Mouse (Mus musculus) heart, postnatal 4 days (tissue): ENCODE data around the gene Inhbc. TPM values are rescaled to one million over a fixed set of nuclear protein-coding genes. Genes with fewer than 3 reads are reported as not detected.
A peak's percentile ranks its signal among the peaks of the same experiment; 100 is the strongest.

ENCODE experiments used
- DNase-seq: peaks from one replicate; pipeline ENCODE4 v3.0.0; 2021
- total RNA-seq, 2 experiments: library from RNA; stranded (reverse); gene quantifications; 2 replicates each; pipeline ENCODE4 v1.2.3; 2021

Inhbc gene
- total RNA-seq, 2 experiments from 2014 or later: not detected

DNA sequence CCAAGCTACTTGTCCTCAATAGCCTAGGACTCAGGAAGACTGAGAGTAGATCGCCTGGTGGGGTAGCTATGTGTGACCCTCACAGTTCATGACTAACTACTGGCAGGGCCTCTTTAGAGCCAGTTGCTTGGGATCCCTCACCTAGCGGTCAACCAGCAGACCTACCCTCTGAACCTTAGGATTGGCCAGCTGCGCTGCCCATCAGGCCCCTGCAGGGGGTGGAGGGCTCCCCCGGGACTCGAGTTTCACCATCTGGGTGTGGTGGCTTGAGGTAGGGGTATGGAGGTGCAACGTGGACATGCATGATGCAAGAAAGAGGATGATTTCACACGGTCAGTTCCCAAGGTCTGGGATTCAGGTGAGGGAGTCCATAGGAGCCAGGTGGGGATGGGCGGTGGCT is 18.5 kb downstream of the Inhbc start:
- no peak for DNase-seq

DNA sequence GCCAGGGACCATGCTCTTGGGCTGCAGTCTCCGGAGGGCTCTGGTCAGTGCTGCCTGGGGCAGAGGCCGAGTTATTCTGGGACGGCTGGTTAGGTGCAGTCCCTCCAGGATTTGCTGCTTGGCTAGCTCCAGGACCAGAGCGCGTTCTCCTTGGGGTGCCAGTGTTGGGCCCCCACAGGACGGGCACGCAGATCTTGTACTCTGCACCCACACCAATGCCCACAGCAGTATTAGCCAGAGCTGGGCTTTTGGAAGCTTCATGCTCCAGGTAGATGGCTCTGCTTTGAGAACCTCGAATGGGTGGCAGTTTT is 19.0 kb downstream of the Inhbc start:
- DNase-seq: no peak

- peak; percentile 83 for DNase-seq
Measured at GRCm38 (mm10) chr10:127350594-127351284, 19.5 kb downstream of the Inhbc start.

DNA sequence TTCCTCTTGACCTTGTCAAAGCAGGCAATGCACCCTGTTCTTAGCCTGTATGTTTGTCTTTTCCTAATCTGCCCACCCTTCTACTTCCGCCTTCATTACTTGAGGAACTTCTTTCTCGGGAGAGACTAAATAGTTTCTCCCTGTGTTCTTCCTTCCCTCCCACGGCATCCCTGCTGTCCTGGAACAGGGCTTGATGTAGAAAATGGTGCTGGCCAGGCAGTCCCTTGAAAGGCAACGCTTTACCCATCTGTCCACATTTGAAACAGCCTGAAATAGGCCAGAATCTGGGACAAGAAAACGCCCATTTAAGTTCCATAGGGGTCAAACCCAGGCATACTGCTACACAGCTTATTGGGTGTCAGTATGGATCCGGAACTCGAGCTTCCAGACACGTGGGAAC is 20.4 kb downstream of the Inhbc start:
- DNase-seq: no peak

DNA sequence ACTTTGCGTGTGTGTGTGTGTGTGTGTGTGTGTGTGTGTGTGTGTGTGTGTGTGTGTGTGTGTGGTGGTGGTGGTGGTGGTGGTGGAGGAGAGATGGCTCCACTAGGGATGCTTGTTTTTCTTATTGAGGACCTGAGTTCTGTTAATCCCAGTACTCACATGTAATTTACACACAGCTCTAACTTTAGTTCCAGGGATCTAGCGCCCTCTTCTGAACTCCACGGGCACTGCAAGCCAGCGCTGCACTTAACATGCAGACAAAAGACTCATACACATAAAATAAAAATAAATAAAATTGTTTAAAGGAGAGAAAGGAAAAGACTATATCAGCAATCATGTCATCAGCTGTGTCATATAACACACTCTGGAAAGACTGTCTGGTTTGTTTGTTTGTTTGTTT is 21.3 kb downstream of the Inhbc start:
- DNase-seq: no peak

DNA sequence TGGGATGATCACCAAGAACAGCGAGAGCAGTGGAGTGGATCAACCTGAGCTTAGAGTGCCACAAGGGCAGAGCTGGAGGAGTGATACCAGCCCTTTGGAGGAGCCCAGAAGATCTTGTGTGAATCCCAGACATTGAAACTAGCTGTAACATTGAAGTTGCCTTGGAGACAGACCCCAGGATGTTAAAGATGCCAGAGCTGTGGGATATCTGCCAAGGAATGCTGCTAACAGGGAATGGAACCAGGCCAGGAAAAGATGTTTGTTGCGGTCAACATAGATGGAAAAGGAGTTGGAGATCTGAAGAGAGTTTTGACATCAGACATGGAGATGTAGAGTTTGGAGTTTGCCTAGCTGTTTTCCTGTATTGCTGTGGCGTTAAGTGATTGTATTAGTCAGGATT is 24.1 kb downstream of the Inhbc start:
- no peak for DNase-seq

DNA sequence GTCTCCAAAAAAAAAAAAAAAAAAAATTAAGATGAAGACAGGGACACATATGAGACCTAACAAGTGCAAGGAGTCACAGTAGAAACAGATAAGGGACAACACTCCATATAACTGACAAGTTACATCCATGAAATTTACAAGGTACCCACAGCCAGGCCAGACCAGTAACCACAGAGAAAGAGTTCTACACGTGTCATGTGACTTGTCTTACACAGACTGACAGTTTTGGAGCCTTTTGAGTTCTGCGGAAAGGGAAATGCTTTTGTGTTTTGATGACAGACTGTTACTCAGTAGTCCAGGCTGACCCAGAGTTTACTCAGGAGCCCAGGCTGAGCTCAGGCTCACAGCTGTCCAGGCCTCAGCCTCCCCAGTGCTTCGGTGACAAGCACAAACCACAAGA is 27.2 kb downstream of the Inhbc start:
- DNase-seq: no peak

DNA sequence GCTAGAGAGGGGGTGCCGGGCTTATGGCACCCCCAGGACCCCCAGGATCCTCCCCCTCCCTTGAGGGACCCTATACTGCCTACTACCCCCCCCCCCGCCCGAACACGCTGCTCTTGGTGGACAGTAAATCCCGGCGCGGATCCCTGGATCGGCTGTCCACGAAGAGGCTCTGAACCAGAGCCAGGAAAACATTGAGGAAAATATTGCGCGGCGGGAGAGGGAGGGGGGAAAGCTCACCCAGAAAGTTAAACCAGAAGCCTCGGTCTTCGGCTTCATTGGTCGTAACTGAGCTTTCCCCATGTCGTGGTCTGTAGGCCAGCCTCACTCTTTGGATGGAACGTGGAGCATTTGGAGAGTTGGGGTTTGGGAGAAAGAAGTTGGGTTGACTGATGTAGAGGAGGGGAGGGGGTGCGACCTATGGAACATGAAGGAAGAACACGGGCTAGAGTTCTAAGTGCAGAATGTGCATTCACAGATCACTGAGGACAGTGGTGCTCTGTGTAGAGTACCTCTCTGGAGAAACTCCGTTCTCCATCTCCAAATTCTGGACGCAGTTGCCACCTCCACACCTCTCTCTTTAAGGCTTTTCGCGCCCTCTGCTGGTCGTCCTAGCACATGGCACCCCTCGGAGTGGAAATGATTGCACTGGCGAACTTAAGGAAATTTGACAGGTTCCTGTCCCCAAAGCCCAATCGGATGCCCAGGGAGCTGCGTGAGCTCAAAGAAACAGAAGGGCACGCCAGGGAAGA is 28.2 kb downstream of the Inhbc start, which contains the start of gene Gli1:
Gli1 (minus strand) TSS at position 84 of the 749 bp plus-strand sequence.
- DNase-seq: peak; percentile 93

GRCm38 (mm10) chr10:127341360-127341690 is 28.9 kb downstream of the Inhbc start:
- DNase-seq: no peak

DNA sequence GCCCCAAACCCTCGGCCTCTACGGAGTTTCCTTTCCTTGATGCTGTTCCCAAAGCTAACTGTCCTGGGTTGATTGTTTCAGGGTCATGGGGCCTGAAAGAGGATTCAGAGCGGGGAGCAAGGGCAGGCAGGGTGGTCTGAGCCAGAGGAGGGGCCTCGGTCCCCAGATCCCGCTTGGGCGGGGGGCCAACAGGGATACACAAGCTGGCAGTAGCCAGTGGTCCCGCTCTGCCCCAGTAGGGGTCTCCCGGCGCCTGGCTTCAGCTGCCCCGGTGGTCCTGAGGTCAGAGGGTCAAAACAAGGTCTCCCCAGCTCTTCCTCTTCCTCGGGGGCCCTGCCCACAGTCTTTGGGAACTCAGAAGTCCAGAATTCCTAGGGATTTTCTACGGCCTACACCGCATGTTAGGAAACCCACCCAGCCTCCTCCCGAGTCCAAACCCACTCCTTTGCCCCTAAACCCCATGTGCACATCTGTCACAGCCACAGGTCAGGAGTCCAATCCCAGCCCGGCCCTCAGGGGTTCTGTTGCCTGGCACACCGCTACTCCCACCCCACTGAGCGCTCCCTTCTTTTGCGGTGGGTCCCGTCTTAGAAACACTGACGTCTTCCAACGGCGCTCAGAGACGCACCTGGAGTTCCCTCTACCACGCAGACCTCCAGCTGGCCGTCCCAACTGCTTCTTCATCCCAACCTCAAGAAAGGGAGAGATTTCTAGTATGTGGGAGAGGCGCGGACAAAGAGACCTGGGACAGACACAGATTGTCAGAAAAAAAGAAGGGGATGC is 29.5 kb downstream of the Inhbc start:
- DNase-seq: peak; percentile 39

DNA sequence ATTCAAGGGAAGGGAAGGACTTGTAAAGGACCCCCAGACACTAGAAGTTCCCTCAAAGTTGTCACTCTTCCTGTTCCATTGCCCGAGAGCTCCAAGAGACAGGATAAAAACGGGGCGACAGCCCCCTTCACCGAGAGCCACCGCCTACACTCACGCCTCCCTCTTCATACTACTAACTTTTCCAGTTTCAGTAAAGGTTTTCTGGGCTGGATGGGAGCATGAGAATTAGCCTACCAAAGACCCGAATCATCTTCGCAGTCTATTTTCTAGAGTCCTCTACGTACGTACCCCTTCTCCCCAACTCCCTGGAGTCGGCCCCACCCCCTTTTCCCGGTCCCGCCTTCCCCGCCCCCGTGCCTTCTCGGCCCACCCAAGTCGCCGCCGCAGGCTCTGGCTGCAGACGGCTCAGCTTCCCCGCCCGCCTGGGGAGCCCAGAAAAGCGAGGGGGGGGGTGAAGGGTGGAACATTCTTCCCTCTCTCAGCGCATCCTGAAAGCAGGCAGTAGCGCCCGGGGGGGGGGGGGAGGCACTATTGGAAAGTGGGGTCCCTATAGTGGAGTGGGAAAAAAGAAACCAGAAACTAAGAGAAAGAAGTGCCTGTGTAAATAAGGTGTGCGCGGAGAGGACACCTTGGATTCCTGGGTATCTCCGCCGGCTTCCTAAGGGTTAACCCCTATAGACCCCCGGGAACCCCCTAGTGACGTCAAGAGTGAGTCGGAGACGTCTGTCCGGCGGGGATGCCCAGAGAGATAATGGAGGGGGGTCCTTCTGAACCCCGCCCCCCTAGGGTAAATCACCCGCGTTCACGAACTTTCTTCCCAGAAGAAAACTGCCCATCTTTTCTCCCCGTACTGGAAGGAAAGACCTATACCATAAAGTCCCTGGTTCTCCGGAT is 30.3 kb downstream of the Inhbc start:
- DNase-seq: peak; percentile 76

GRCm38 (mm10) chr10:127338930-127339682 is 31.1 kb downstream of the Inhbc start:
- DNase-seq: peak; percentile 92

DNA sequence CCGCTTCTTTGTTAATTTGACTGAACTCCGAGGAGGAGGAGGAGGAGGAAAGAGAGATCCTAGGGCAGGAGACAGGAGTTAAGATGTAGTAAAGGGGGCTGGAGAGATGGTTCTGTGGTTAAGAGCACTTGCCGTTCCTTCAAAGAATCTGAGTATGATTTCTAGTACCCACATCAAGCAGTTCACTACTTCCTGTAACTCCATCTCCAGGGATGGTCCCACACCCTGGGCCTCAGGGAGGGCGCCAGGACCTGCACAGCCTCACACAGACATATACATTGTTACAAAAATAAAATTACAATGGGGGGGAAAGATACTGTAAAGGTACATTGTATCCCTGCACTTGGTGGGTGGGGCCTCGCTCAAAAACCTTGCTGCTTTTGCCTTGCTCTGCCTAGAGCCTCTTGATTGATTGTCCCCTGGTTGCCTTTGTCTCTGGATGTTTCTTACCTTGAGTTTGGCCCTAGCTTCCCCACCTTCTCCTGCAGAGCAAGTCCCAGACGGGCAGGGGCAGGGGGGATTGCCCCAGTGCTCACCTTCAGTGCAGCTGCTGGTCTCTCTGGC is 32.6 kb downstream of the Inhbc start:
- DNase-seq: no peak

DNA sequence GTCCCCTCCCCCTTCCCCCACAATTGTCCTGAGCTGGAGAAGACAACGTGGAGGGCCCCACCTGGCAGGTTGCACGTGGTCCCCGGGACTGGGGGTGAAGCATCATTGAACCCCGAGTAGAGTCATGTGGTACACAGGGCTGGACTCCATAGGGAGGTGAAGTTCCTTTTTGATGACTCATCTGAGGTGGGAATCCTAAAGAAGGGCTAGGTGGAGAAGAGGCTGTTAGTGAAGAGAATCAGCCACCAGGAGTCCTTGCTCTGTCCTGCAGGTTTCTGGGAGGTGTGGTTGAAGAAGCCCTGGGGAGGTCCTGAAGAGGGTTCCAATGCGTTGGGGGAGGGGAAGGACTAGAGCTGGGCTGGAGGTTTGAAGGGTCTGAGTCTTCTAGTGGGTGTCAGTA is 33.3 kb downstream of the Inhbc start:
- DNase-seq: no peak

GRCm38 (mm10) chr10:127335271-127335670 is 35.0 kb downstream of the Inhbc start:
- no peak for DNase-seq

GRCm38 (mm10) chr10:127333152-127333551 is 37.1 kb downstream of the Inhbc start:
- no peak for DNase-seq

DNA sequence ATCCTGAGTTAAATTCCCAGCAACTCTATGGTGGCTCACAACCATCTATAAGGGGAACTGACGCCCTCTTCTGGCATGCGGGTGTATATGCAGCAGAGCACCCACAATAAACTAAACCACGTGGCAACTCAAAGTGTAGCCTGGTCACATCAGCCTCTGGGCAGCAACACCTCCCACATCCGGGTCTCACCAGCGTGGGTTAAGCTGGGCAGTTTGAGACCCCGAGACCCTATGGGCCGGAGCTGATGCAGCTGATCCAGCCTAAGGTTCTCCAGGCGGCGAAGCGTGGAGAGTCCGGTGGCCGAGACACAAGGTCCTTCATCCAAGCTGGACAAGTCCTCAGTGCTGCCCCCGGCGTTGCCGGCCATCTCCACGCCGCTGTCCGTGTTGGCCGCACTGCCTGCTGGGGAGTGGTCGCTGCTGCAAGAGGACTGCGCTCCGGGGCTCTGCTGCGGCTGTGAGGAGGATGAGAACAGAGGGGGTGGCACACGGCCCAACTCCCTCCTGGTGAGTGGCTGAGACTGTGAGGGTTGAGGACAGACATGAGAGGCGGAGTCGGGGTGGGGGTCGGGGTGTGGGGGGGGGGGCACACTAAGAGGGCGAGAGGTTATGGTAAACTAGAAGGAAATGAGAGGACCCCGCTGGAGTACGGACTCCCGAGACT is 37.9 kb downstream of the Inhbc start:
- DNase-seq: no peak

DNA sequence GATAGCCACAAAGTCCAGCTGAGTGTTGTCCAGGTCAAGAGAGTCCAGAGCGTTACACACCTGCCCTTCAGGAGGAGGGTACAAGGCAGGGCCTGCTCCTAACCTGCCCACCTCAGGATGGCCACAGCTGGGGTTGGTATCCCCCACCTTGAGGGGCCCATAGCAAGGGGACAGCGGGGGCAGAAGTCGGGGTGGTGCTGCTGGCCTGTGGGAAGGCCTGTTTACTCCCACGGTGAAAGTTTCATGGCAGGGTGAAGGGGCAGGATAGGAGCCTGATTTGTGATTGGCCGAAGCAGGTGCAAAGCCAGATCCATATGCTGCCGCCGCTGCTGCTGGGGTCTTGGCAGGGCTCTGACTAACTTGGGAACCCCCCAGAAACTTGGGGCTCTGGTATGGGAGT is 40.0 kb downstream of the Inhbc start:
- no peak for DNase-seq

GRCm38 (mm10) chr10:127327461-127328145 is 42.6 kb downstream of the Inhbc start:
- DNase-seq: no peak

DNA sequence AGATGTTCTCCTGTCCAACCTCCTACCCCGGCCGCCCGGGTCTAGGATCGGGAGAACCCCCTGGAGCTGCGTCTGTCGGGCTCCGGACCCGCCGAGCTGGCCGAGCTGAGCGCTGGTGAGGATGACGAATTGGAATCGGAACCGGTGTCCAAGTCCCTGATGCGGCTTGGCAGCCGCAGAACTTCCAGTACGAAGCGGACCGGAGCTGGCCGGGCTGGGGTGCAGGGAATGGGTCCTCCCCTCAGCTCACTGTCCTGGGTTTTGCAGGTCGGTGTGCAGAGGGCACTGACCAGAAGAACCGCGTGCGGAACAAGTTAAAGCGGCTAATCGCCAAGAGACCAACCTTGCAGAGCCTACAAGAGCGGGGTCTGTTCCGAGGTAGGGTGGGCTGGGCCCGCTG is 43.4 kb downstream of the Inhbc start:
- peak; percentile 30 for DNase-seq
